Mouse (Mus musculus) heart, embryonic 12.5 days (tissue): ENCODE measurements at regions not wholly inside any gene's neighbourhood (a gene's known extent, or its start where the extent isn't known, plus 50 kb on each side); places are given as distances from the start of the nearest gene placed in this dataset.

ENCODE experiments used
- ATAC-seq: fragments of 200-750 bp; cut with Nextera tagmentation; 2 replicates; pipeline ENCODE4 v1.8.0; 2017; ENCODE audit warnings: moderate TSS enrichment, moderate library complexity; ENCODE audit not compliant: insufficient number of reproducible peaks, low FRiP score
- H3K27ac ChIP-seq: fragments of 300-500 bp; sonication (generic); 2 replicates; pipeline ENCODE4 v1.5.1; 2016; ENCODE audit warnings: mild to moderate bottlenecking, moderate library complexity; ENCODE audit not compliant: poor library complexity, severe bottlenecking
- H3K27me3 ChIP-seq: fragments of 300-500 bp; sonication (generic); replicated peaks from 2 replicates; pipeline ENCODE4 v1.6.1; 2016; ENCODE audit warnings: mild to moderate bottlenecking, moderate library complexity
- H3K36me3 ChIP-seq: fragments of 300-500 bp; sonication (generic); 2 replicates; pipeline ENCODE4 v1.6.1; 2016; ENCODE audit warnings: mild to moderate bottlenecking, moderate library complexity
- H3K4me1 ChIP-seq: fragments of 300-500 bp; sonication (generic); replicated peaks from 2 replicates; pipeline ENCODE4 v1.6.1; 2016; ENCODE audit warnings: mild to moderate bottlenecking
- H3K4me2 ChIP-seq: fragments of 300-500 bp; sonication (generic); 2 replicates; pipeline ENCODE4 v1.6.1; 2016; ENCODE audit warnings: mild to moderate bottlenecking, moderate library complexity
- H3K4me3 ChIP-seq: fragments of 300-500 bp; sonication (generic); 2 replicates; pipeline ENCODE4 v1.5.1; 2016; ENCODE audit warnings: mild to moderate bottlenecking
- H3K9ac ChIP-seq: fragments of 300-500 bp; sonication (generic); 2 replicates; pipeline ENCODE4 v1.6.1; 2016; ENCODE audit warnings: mild to moderate bottlenecking, moderate library complexity
- H3K9me3 ChIP-seq: fragments of 300-500 bp; sonication (generic); replicated peaks from 2 replicates; pipeline ENCODE4 v1.6.1; 2016; ENCODE audit warnings: mild to moderate bottlenecking, moderate library complexity
- WGBS: fragments of 180-500 bp; shearing (Covaris S2); methylation state at CpG from one replicate; pipeline ENCODE4 v1.1.7; 2016; 5-methylcytosine and 5-hydroxymethylcytosine counted together

DNA sequence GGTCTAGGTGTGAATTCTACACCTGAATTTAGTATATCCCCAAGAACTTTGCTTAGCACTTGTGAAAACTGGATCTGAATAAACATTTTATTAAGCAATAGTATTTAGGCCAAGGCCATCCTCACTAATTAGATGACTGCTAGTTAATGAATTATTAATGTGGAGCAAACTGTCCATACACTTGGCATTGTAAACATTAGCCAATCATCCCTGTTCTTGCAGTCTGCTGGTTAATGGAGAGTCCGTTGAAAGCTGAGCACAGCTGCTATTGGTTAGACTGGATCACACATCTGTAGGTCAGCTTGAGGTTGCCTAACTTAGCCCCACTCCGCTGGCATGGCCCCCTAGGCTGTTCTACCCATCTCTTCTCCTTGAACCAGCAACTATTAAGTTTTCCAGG, 826.2 kb upstream of the 4930452B06Rik start:
- Histone ChIP-seq H3K9me3 (no peaks in the 10 kb centered on the region), H3K4me1 (peaks cover 3% of the 10 kb centered on the region; the same call in 1 of the 2 replicates), H3K27ac (no peak overlapping the region), H3K4me2 (no peak overlapping the region), H3K36me3 (no peaks in the 10 kb centered on the region), H3K27me3 (no peaks in the 10 kb centered on the region), H3K9ac (no peak overlapping the region), H3K4me3 (no peak overlapping the region)
- WGBS: 80% methylated on average over 2 of the region's 2 CpGs
- no peak for ATAC-seq

DNA sequence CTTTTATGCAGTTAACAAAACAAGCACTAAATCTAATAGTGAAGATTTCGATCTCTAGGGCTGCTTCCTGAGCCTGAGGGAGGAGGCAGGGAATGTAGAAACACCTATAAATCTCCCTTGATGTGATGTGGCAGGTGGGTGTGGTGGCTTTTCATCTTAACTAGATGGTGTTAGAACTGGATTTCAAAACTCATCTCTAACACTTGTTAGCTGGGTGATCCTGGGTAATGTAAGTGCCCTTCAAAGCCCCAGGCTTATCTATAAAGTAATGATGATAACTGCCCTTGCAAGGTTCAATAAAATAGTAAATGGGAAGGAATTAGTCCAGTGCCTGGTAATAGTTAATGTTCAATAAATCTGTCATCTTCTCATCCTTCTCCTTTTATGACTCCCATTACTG, 822.5 kb upstream of the 4930452B06Rik start:
- Histone ChIP-seq H3K27ac (no peak overlapping the region), H3K4me2 (no peak overlapping the region), H3K27me3 (no peaks in the 10 kb centered on the region), H3K36me3 (no peaks in the 10 kb centered on the region), H3K4me1 (peaks cover 4% of the 10 kb centered on the region), H3K4me3 (no peak overlapping the region), H3K9ac (no peak overlapping the region), H3K9me3 (no peaks in the 10 kb centered on the region)
- WGBS: 74% methylated on average over 1 of the region's 1 CpGs
- ATAC-seq: no peak

GRCm38 (mm10) chr14:9478981-9479380, 812.9 kb upstream of the 4930452B06Rik start:
- no peak overlapping the region for H3K27ac ChIP-seq
- no peaks in the 10 kb centered on the region for H3K36me3 ChIP-seq
- no peak overlapping the region for H3K4me3 ChIP-seq
- H3K4me1 ChIP-seq: no peaks in the 10 kb centered on the region
- H3K9ac ChIP-seq: no peak overlapping the region
- no peaks in the 10 kb centered on the region for H3K27me3 ChIP-seq
- no peak for ATAC-seq
- no peak overlapping the region for H3K4me2 ChIP-seq
- H3K9me3 ChIP-seq: no peaks in the 10 kb centered on the region

DNA sequence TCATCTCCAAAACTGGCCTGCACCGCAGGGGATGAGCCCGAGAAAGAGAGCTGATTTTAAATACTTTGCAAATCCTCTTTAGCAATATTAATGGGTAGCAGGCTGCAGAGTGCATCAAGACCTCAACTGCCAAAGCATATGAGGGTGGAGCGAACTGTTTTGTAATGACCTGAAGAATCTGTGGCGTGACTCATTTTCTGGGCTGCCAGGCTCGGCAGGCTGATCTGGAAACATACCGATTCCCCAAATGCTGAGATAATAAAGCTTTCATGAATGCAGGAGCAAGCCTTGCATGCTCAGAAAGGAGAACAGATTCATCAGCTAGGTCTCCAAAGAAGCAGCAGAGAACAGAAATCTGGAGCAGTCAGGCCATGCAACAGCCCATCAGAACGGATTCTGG, 809.1 kb upstream of the 4930452B06Rik start:
- no peak overlapping the region for H3K4me3 ChIP-seq
- H3K27ac ChIP-seq: no peak overlapping the region
- no peak overlapping the region for H3K9ac ChIP-seq
- WGBS: 71% methylated on average over 7 of the region's 7 CpGs
- no peaks in the 10 kb centered on the region for H3K4me1 ChIP-seq
- H3K4me2 ChIP-seq: no peak overlapping the region
- H3K9me3 ChIP-seq: no peaks in the 10 kb centered on the region
- H3K36me3 ChIP-seq: no peaks in the 10 kb centered on the region
- ATAC-seq: no peak
- H3K27me3 ChIP-seq: no peaks in the 10 kb centered on the region

GRCm38 (mm10) chr14:9469686-9470085, 803.6 kb upstream of the 4930452B06Rik start:
- H3K36me3 ChIP-seq: no peaks in the 10 kb centered on the region
- H3K27me3 ChIP-seq: no peaks in the 10 kb centered on the region
- no peak for ATAC-seq
- no peak overlapping the region for H3K27ac ChIP-seq
- H3K9ac ChIP-seq: no peak overlapping the region
- H3K4me2 ChIP-seq: no peak overlapping the region
- no peaks in the 10 kb centered on the region for H3K9me3 ChIP-seq
- H3K4me3 ChIP-seq: no peak overlapping the region
- H3K4me1 ChIP-seq: peaks cover 7% of the 10 kb centered on the region

DNA sequence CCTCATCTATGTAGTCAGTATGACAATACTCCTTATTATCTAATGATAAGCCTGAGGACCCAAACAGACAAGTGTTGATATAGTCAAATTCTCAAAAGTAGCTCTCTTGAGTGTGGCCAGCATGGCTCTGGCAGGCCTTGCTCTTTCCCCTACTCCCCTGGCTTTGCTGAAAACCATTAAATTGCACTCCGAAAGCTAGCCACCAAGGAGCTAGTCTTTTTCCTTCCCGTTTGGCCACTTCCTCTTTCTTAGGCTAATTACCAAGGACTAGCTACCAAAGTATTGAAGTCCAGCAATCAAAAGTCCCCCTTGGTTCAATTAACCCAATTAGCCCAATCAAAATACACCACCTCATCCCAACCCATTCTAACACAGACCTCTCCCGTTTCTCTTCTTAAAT, 802.6 kb upstream of the 4930452B06Rik start:
- ATAC-seq: no peak
- Histone ChIP-seq H3K36me3 (no peaks in the 10 kb centered on the region), H3K9me3 (no peaks in the 10 kb centered on the region), H3K4me3 (no peak overlapping the region), H3K4me2 (no peak overlapping the region), H3K9ac (no peak overlapping the region), H3K4me1 (peaks cover 7% of the 10 kb centered on the region), H3K27me3 (no peaks in the 10 kb centered on the region), H3K27ac (no peak overlapping the region)
- 72% methylated on average over 3 of the region's 3 CpGs for WGBS

GRCm38 (mm10) chr14:9467690-9468458, 801.8 kb upstream of the 4930452B06Rik start:
- Histone ChIP-seq H3K9me3 (no peaks in the 10 kb centered on the region), H3K4me3 (no peak overlapping the region), H3K4me2 (no peak overlapping the region), H3K36me3 (no peaks in the 10 kb centered on the region), H3K9ac (no peak overlapping the region), H3K4me1 (peaks cover 7% of the 10 kb centered on the region), H3K27me3 (no peaks in the 10 kb centered on the region), H3K27ac (no peak overlapping the region)
- WGBS: 49% methylated on average over 7 of the region's 7 CpGs
- ATAC-seq: peak; percentile 39; the same call in 1 of the 2 replicates

DNA sequence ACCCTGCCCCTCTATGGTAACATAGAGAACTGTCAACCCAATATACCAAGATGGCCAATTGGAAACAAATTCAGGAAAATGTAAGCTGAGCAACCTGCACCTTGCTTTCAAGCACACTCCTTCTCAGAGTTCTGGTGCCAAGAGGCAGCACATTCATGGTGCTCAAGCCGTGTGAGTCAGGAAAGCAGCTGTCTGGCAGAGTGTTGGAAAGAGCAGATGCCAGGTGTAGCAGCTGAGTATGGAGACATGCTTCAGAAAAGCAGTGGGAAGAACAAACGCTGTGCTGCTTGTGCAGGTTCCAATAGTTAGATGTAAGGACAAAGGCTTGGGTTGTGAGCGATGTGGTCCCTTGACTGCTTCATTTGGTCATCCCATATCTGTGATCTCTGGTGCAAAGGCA, 794.0 kb upstream of the 4930452B06Rik start:
- Histone ChIP-seq H3K4me3 (no peak overlapping the region), H3K9me3 (no peaks in the 10 kb centered on the region), H3K36me3 (no peaks in the 10 kb centered on the region), H3K9ac (no peak overlapping the region), H3K4me1 (no peaks in the 10 kb centered on the region), H3K4me2 (no peak overlapping the region), H3K27ac (no peak overlapping the region), H3K27me3 (no peaks in the 10 kb centered on the region)
- 84% methylated on average over 3 of the region's 3 CpGs for WGBS
- no peak for ATAC-seq

GRCm38 (mm10) chr14:9458856-9459255, 792.8 kb upstream of the 4930452B06Rik start:
- ATAC-seq: no peak
- no peaks in the 10 kb centered on the region for H3K36me3 ChIP-seq
- H3K27me3 ChIP-seq: no peaks in the 10 kb centered on the region
- H3K9me3 ChIP-seq: no peaks in the 10 kb centered on the region
- no peaks in the 10 kb centered on the region for H3K4me1 ChIP-seq
- no peak overlapping the region for H3K4me2 ChIP-seq
- H3K4me3 ChIP-seq: no peak overlapping the region
- no peak overlapping the region for H3K27ac ChIP-seq
- H3K9ac ChIP-seq: no peak overlapping the region
- WGBS: 39% methylated on average over 2 of the region's 2 CpGs

- ATAC-seq: no peak
- Histone ChIP-seq H3K27me3 (no peaks in the 10 kb centered on the region), H3K4me3 (no peak overlapping the region), H3K4me2 (no peak overlapping the region), H3K36me3 (no peaks in the 10 kb centered on the region), H3K4me1 (no peaks in the 10 kb centered on the region), H3K9ac (no peak overlapping the region), H3K27ac (no peak overlapping the region), H3K9me3 (no peaks in the 10 kb centered on the region)
Observed at GRCm38 (mm10) chr14:9457801-9458495, 791.9 kb upstream of the 4930452B06Rik start.

DNA sequence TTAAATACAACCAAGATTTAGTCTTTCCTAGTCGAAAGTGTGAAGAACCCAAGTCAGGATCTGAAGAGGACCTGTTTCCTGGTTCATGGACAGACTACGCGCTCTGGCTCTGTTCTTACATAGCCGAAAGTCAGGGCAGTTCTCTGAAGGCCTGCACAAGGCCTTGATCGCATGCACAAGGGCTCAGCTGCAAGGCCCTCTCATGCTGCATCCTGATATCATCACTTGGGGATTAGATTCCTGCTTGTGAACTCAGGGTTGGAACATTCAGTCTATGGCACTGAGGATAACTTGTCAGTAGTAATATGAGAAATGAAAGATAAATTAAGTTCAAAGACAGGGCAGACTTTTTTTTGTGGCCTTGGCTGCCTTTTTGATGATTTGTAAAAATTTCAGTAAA, 789.9 kb upstream of the 4930452B06Rik start:
- Histone ChIP-seq H3K4me2 (no peak overlapping the region), H3K4me1 (no peaks in the 10 kb centered on the region), H3K4me3 (no peak overlapping the region), H3K36me3 (no peaks in the 10 kb centered on the region), H3K27ac (no peak overlapping the region), H3K9ac (no peak overlapping the region), H3K27me3 (no peaks in the 10 kb centered on the region), H3K9me3 (no peaks in the 10 kb centered on the region)
- no peak for ATAC-seq
- WGBS: 70% methylated on average over 5 of the region's 5 CpGs
